13 mouse cellular contexts compared by ENCODE assay signal in genomic region chr5:18023347-18023746, GRCm38 (mm10).
DNase-seq lines count a peak whose midpoint lies in the region; ATAC-seq and TF ChIP-seq lines count a peak whose summit lies in the region.
"Had no signal": no experiment of that assay in that cellular context is flagged by ENCODE, and none has a peak within 500 bp of the region (broad histone marks: within the 10 kb centered on the region; RNA-seq: fewer than 3 reads in every experiment).

No protein-coding gene starts in this region.

- intact Hi-C loops in left cerebral cortex, postnatal 36 days (cut with DNase I): loop anchor here (5.0 kb wide), 2 partner anchors 344 to 424 kb away; no protein-coding TSS in a partner anchor
- intact Hi-C loops in left cerebral cortex, postnatal 10 days (cut with DNase I): loop anchor here (2.0 kb wide), 1 partner anchor 421 kb away; no protein-coding TSS in a partner anchor

- TF ChIP-seq CTCF in MEL (IDR thresholded peaks at IDR 0.05 in 2 of 3, conservative IDR thresholded peaks at IDR 0.05 in 1 of 3; ENCODE audit: control insufficient read depth in 1 of 3, insufficient read depth in 1 of 3, low read depth in 2 of 3, low read length in 3 of 3, poor library complexity in 1 of 3, severe bottlenecking in 1 of 3): no peak; a peak in 1 of 6 replicates

- H3K27ac ChIP-seq in MEL (ENCODE audit: control insufficient read depth, low read depth, low read length): no peak overlapping the region
- H3K27ac ChIP-seq: limb, embryonic 12.5 days; midbrain, embryonic 13.5 days had no signal

- no peak for TF ChIP-seq POLR2A in MEL (IDR thresholded peaks at IDR 0.05; ENCODE audit: control insufficient read depth in 1 of 2, insufficient read depth in 1 of 2, low read depth in 1 of 2, low read length in 2 of 2, poor library complexity in 1 of 2)

- DNase-seq in frontal cortex, postnatal 25 days (ENCODE audit: low spot score in 2 of 2): no peak
- peak; percentile 21 to 53 for DNase-seq in left cerebral cortex, adult 18-20 months (ENCODE audit: low spot score in 2 of 2)
- no peak for DNase-seq in left cerebral cortex, postnatal 36 days (ENCODE audit: low spot score in 2 of 2)
- no peak for DNase-seq in MEL (ENCODE audit: low read depth, low spot score)
- DNase-seq in left cerebral cortex, postnatal 10 days (ENCODE audit: extremely low spot score in 1 of 2, low spot score in 2 of 2): peak; percentile 22 to 30
- no peak for DNase-seq in c-Kit-positive CD71-positive TER-119-positive erythroid progenitor cells, embryonic 14.5 days (ENCODE audit: low spot score)
- DNase-seq in thymus, postnatal 36 days: no peak
- DNase-seq: adrenal gland, postnatal 14 days; gastrocnemius, postnatal 25 days; thymus, adult 18-20 months had no signal

- no peaks in the 10 kb centered on the region for H3K79me2 ChIP-seq in MEL (ENCODE audit: control insufficient read depth, insufficient read depth, low read length, poor library complexity)

- TF ChIP-seq RAD21 in MEL (IDR thresholded peaks at IDR 0.05; ENCODE audit: low read depth, low read length): peak; percentile 12

- no peaks in the 10 kb centered on the region; a peak in 1 of 4 replicates for H3K4me1 ChIP-seq in MEL (ENCODE audit: control insufficient read depth in 1 of 2, insufficient read depth in 2 of 2, low read length in 2 of 2)
- H3K4me1 ChIP-seq: limb, embryonic 12.5 days; midbrain, embryonic 13.5 days had no signal

- TF ChIP-seq EP300 in MEL (IDR thresholded peaks at IDR 0.05; ENCODE audit: low read depth in 1 of 2, low read length in 2 of 2): no peak

- no peaks in the 10 kb centered on the region for H3K27me3 ChIP-seq in MEL (ENCODE audit: control insufficient read depth in 1 of 2, insufficient read depth in 2 of 2, low read length in 2 of 2)
- H3K27me3 ChIP-seq: limb, embryonic 12.5 days; midbrain, embryonic 13.5 days had no signal

- H3K9me3 ChIP-seq in MEL (replicated peaks; ENCODE audit: insufficient read depth, low read length): no peaks in the 10 kb centered on the region
- H3K9me3 ChIP-seq: limb, embryonic 12.5 days; midbrain, embryonic 13.5 days had no signal

- H3K9ac ChIP-seq in MEL (ENCODE audit: control insufficient read depth, low read depth, low read length, poor library complexity, severe bottlenecking): no peak overlapping the region
- H3K9ac ChIP-seq: limb, embryonic 12.5 days; midbrain, embryonic 13.5 days had no signal

- H3K36me3 ChIP-seq in MEL (ENCODE audit: control insufficient read depth in 1 of 2, insufficient read depth in 2 of 2, low read length in 2 of 2): no peaks in the 10 kb centered on the region
- H3K36me3 ChIP-seq: limb, embryonic 12.5 days; midbrain, embryonic 13.5 days had no signal

- ATAC-seq in frontal cortex, adult (ENCODE audit: low TSS enrichment): peak; percentile 76
- ATAC-seq: midbrain, embryonic 13.5 days had no signal

- H3K4me3 ChIP-seq in MEL (ENCODE audit: control insufficient read depth in 1 of 2, insufficient read depth in 1 of 2, low read depth in 2 of 2, low read length in 2 of 2): no peak overlapping the region
- H3K4me3 ChIP-seq: limb, embryonic 12.5 days; midbrain, embryonic 13.5 days had no signal

TF ChIP-seq in MEL, 35 proteins besides CTCF, POLR2A, EP300 and RAD21:
- TF ChIP-seq POLR2AphosphoS2 (IDR thresholded peaks at IDR 0.05; ENCODE audit: low read length) (no peak), UBTF (IDR thresholded peaks at IDR 0.05; ENCODE audit: borderline replicate concordance, insufficient read depth, low read depth, low read length) (no peak), USF2 (IDR thresholded peaks at IDR 0.05; ENCODE audit: borderline replicate concordance in 1 of 2, insufficient read depth in 1 of 2, low read depth in 1 of 2, low read length in 2 of 2) (no peak), HCFC1 (IDR thresholded peaks at IDR 0.05; ENCODE audit: low read depth, low read length) (no peak), E2F4 (IDR thresholded peaks at IDR 0.05; ENCODE audit: borderline replicate concordance, low read depth, low read length) (no peak), GATA1 (IDR thresholded peaks at IDR 0.05; ENCODE audit: low read depth, low read length) (no peak), SMC3 (IDR thresholded peaks at IDR 0.05; ENCODE audit: low read depth, low read length) (0 out of 2 replicates have a peak, but pooled peaks have one; percentile 14)

Comparison
In these comparisons a context has a peak if more than half of its experiments do, and no peak if none do; other contexts are left out.
1. DNase-seq: peak in left cerebral cortex, adult 18-20 months (2 of 2) and left cerebral cortex, postnatal 10 days (2 of 2); none in frontal cortex, postnatal 25 days (0 of 2), left cerebral cortex, postnatal 36 days (0 of 2), MEL (single experiment), c-Kit-positive CD71-positive TER-119-positive erythroid progenitor cells, embryonic 14.5 days (single experiment) and thymus, postnatal 36 days (0 of 2).